ENCODE assay signal across 8 mouse cellular contexts in genomic region chr5:25101126-25101523, GRCm38 (mm10). TPM values are rescaled to one million over a fixed set of nuclear protein-coding genes. Genes with fewer than 3 reads are reported as not detected.
DNase-seq lines count a peak whose midpoint lies in the region; ATAC-seq and TF ChIP-seq lines count a peak whose summit lies in the region.

No protein-coding gene starts in this region.

- peak overlapping the region; percentile 93 for H3K27ac ChIP-seq in bone marrow, adult 2 months (ENCODE audit: control insufficient read depth, insufficient read depth, low read depth, low read length, poor library complexity)
- no peak overlapping the region for H3K27ac ChIP-seq in hindbrain, postnatal 0 days
- H3K27ac ChIP-seq in liver, embryonic 13.5 days, result no peak overlapping the region

- TF ChIP-seq CTCF in bone marrow, adult 2 months (IDR thresholded peaks at IDR 0.05; ENCODE audit: control insufficient read depth, insufficient read depth, low read length), result no peak
- no peak for TF ChIP-seq CTCF in hindbrain, postnatal 0 days (IDR thresholded peaks at IDR 0.05; ENCODE audit: low read depth)

- DNase-seq in spleen, adult 18-20 months, result peak; percentile 47 to 58
- DNase-seq in spleen, adult 12 weeks (ENCODE audit: low spot score), result no peak
- DNase-seq in gastrocnemius, postnatal 10 days, result peak; percentile 58
- peak; percentile 50 for DNase-seq in hindbrain, postnatal 0 days (ENCODE audit: low spot score)
- DNase-seq in liver, embryonic 13.5 days, result no peak
- DNase-seq in monocyte, adult 2 months (ENCODE audit: low read depth in 1 of 2, low spot score in 2 of 2), result peak; percentile 73 to 79
- peak; percentile 52 for DNase-seq in thymus, postnatal 4 days

- H3K36me3 ChIP-seq in hindbrain, postnatal 0 days (ENCODE audit: insufficient read depth, low read length), result no peaks in the 10 kb centered on the region
- no peaks in the 10 kb centered on the region for H3K36me3 ChIP-seq in liver, embryonic 13.5 days

- under 1% methylated on average over 25 of the region's 25 CpGs for WGBS in bone marrow, adult 2 months
- WGBS in hindbrain, postnatal 0 days, result under 1% methylated on average over 25 of the region's 25 CpGs
- under 1% methylated on average over 25 of the region's 25 CpGs for WGBS in liver, embryonic 13.5 days (ENCODE audit: insufficient replicate concordance)

- H3K4me2 ChIP-seq in hindbrain, postnatal 0 days (ENCODE audit: low read depth, low read length), result peak overlapping the region; percentile 98
- peak overlapping the region; percentile 74 for H3K4me2 ChIP-seq in liver, embryonic 13.5 days

- ATAC-seq in hindbrain, postnatal 0 days, result peak; percentile 53
- peak; percentile 63 for ATAC-seq in liver, embryonic 13.5 days (ENCODE audit: low read depth)

- H3K27me3 ChIP-seq in hindbrain, postnatal 0 days (ENCODE audit: insufficient read depth, low read length), result no peaks in the 10 kb centered on the region
- peaks cover 45% of the 10 kb centered on the region for H3K27me3 ChIP-seq in liver, embryonic 13.5 days

- H3K9me3 ChIP-seq in hindbrain, postnatal 0 days (ENCODE audit: low read length), result no peaks in the 10 kb centered on the region
- H3K9me3 ChIP-seq in liver, embryonic 13.5 days (replicated peaks), result no peaks in the 10 kb centered on the region

- H3K4me1 ChIP-seq in bone marrow, adult 2 months (ENCODE audit: control insufficient read depth, insufficient read depth, low read length), result peaks cover 3% of the 10 kb centered on the region; the same call in 1 of the 2 replicates
- no peaks in the 10 kb centered on the region for H3K4me1 ChIP-seq in hindbrain, postnatal 0 days (ENCODE audit: insufficient read depth, low read length)
- H3K4me1 ChIP-seq in liver, embryonic 13.5 days (replicated peaks), result peaks cover 8% of the 10 kb centered on the region

- peak overlapping the region; percentile 73 for H3K4me3 ChIP-seq in bone marrow, adult 2 months (replicated peaks; ENCODE audit: control insufficient read depth, low read depth, low read length)
- peak overlapping the region; percentile 48 for H3K4me3 ChIP-seq in hindbrain, postnatal 0 days (ENCODE audit: low read length)
- H3K4me3 ChIP-seq in liver, embryonic 13.5 days (replicated peaks), result peak overlapping the region; percentile 57

- peak overlapping the region; percentile 53 for H3K9ac ChIP-seq in hindbrain, postnatal 0 days (replicated peaks; ENCODE audit: low read length)
- peak overlapping the region; percentile 57; the same call in 1 of the 2 replicates for H3K9ac ChIP-seq in liver, embryonic 13.5 days

- TF ChIP-seq POLR2A in bone marrow, adult 2 months (IDR thresholded peaks at IDR 0.05; ENCODE audit: borderline replicate concordance, control insufficient read depth, low read depth, low read length), result no peak

RNA-seq across cellular contexts. Expression of gene Prkag2, which starts 0.7 kb away (rescaled TPM):
- 8.9 and 13.7 TPM in 2 replicates for polyA plus RNA-seq in bone marrow, adult 2 months (2011; ENCODE audit: insufficient read depth, insufficient read length, low replicate concordance, missing spikeins)
- total RNA-seq in gastrocnemius, postnatal 10 days (2021), result 10 to 100 TPM; 12.3 to 20.6 TPM
- 31.4 and 38.3 TPM in 2 replicates for total RNA-seq in hindbrain, postnatal 0 days (2014; rRNA removed)
- 85.5 and 86.4 TPM in 2 replicates for polyA plus RNA-seq in hindbrain, postnatal 0 days (2015; fragmentation: Nextera tagmentation; extraction: Ambion mirVana)
- polyA plus RNA-seq in liver, embryonic 13.5 days (2015; fragmentation: Nextera tagmentation; extraction: Ambion mirVana), result 4.3 and 5.3 TPM in 2 replicates

Comparison
In these comparisons a context has a peak if more than half of its experiments do, and no peak if none do; other contexts are left out.
1. DNase-seq: peak in spleen, adult 18-20 months (2 of 2), gastrocnemius, postnatal 10 days (single experiment), hindbrain, postnatal 0 days (single experiment), monocyte, adult 2 months (2 of 2) and thymus, postnatal 4 days (single experiment); none in spleen, adult 12 weeks (single experiment) and liver, embryonic 13.5 days (single experiment).
2. Peak in every context shown above with its lines, with median percentiles within 50 percentile points of each other: H3K4me3 ChIP-seq.